Mouse (Mus musculus): ENCODE data around the gene Mien1.
A peak's percentile ranks its signal among the peaks of the same experiment; 100 is the strongest.

Mien1 gene

GRCm38 (mm10) chr11:98438331-98439158 lies at the start of gene Mien1:
Mien1 (minus strand) TSS chr11:98438991.
- DNase-seq: peak; percentile 95

GRCm38 (mm10) chr11:98487526-98488040 lies 48.8 kb upstream of the Mien1 start:
- DNase-seq: no peak

- no peak for DNase-seq
Observed at GRCm38 (mm10) chr11:98485749-98486148, 47.0 kb upstream of the Mien1 start.

- DNase-seq: no peak
Observed at GRCm38 (mm10) chr11:98482067-98482466, 43.3 kb upstream of the Mien1 start.

GRCm38 (mm10) chr11:98481231-98481630 lies 42.4 kb upstream of the Mien1 start:
- DNase-seq: no peak

GRCm38 (mm10) chr11:98479940-98480497 lies 41.2 kb upstream of the Mien1 start:
- no peak for DNase-seq

GRCm38 (mm10) chr11:98479026-98479939 lies 40.5 kb upstream of the Mien1 start:
- DNase-seq: no peak

GRCm38 (mm10) chr11:98477011-98477701 lies 38.4 kb upstream of the Mien1 start:
- no peak for DNase-seq

GRCm38 (mm10) chr11:98476434-98476807 lies 37.6 kb upstream of the Mien1 start:
- no peak for DNase-seq

- DNase-seq: no peak
Observed at GRCm38 (mm10) chr11:98475630-98476433, 37.0 kb upstream of the Mien1 start.

- DNase-seq: no peak
Observed at GRCm38 (mm10) chr11:98474967-98475366, 36.2 kb upstream of the Mien1 start.

- no peak for DNase-seq
Observed at GRCm38 (mm10) chr11:98473916-98474479, 35.2 kb upstream of the Mien1 start.

- no peak for DNase-seq
Observed at GRCm38 (mm10) chr11:98472696-98473095, 33.9 kb upstream of the Mien1 start.

GRCm38 (mm10) chr11:98470795-98471194 lies 32.0 kb upstream of the Mien1 start:
- DNase-seq: no peak

- no peak for DNase-seq
Observed at GRCm38 (mm10) chr11:98469761-98470714, 31.2 kb upstream of the Mien1 start.

- no peak for DNase-seq
Observed at GRCm38 (mm10) chr11:98464516-98464915, 25.7 kb upstream of the Mien1 start.

GRCm38 (mm10) chr11:98463911-98464310 lies 25.1 kb upstream of the Mien1 start:
- no peak for DNase-seq

- DNase-seq: no peak
Observed at GRCm38 (mm10) chr11:98462255-98462654, 23.5 kb upstream of the Mien1 start.

GRCm38 (mm10) chr11:98461109-98461720 lies 22.4 kb upstream of the Mien1 start:
- no peak for DNase-seq

GRCm38 (mm10) chr11:98459860-98460259 lies 21.1 kb upstream of the Mien1 start:
- no peak for DNase-seq
